In genomic region chr15:80560646-80561580, GRCm38 (mm10) we compare ENCODE assay signal across 12 mouse cellular contexts. TPM values are rescaled to one million over a fixed set of nuclear protein-coding genes. Genes with fewer than 3 reads are reported as not detected.
DNase-seq lines count a peak whose midpoint lies in the region; ATAC-seq lines count a peak whose summit lies in the region.
"Had no signal": no experiment of that assay in that cellular context is flagged by ENCODE, and none has a peak within 500 bp of the region (broad histone marks: within the 10 kb centered on the region; RNA-seq: fewer than 3 reads in every experiment).

No protein-coding gene starts in this region.

- no peaks in the 10 kb centered on the region for H3K36me3 ChIP-seq in intestine, embryonic 16.5 days (ENCODE audit: control insufficient read depth, insufficient read depth, low read length)
- H3K36me3 ChIP-seq in forebrain, embryonic 12.5 days (replicated peaks) = no peaks in the 10 kb centered on the region
- H3K36me3 ChIP-seq: liver, embryonic 15.5 days; neural tube, embryonic 12.5 days had no signal

- no peak overlapping the region for H3K4me3 ChIP-seq in intestine, embryonic 16.5 days (ENCODE audit: low read length)
- H3K4me3 ChIP-seq in forebrain, embryonic 12.5 days (replicated peaks) = no peak overlapping the region
- H3K4me3 ChIP-seq: liver, embryonic 15.5 days; neural tube, embryonic 12.5 days had no signal

- ATAC-seq in CD4-positive, CD25-positive, alpha-beta regulatory T cell, adult 4 months = peak; percentile 28
- ATAC-seq in monocyte, adult 5-6 weeks (replicated peaks; ENCODE audit: insufficient number of reproducible peaks, low FRiP score, low TSS enrichment, poor library complexity, severe bottlenecking) = peak; percentile 57
- no peak for ATAC-seq in intestine, embryonic 16.5 days
- ATAC-seq in forebrain, embryonic 12.5 days (ENCODE audit: low FRiP score) = no peak

- WGBS in intestine, embryonic 16.5 days = 58% methylated on average over 15 of the region's 15 CpGs
- 67% methylated on average over 15 of the region's 15 CpGs for WGBS in forebrain, embryonic 12.5 days

- peak; percentile 54 for DNase-seq in left cerebral cortex, postnatal 4 days
- DNase-seq in left cerebral cortex, adult 9 months (ENCODE audit: low spot score in 2 of 2) = no peak
- peak; percentile 53 to 67 for DNase-seq in cerebellum, adult 18-20 months
- no peak for DNase-seq in thymus, postnatal 0 days (ENCODE audit: low spot score)
- DNase-seq: heart, postnatal 36 days had no signal

- no peak overlapping the region for H3K9ac ChIP-seq in intestine, embryonic 16.5 days (ENCODE audit: low read depth, low read length)
- no peak overlapping the region for H3K9ac ChIP-seq in forebrain, embryonic 12.5 days
- H3K9ac ChIP-seq: liver, embryonic 15.5 days; neural tube, embryonic 12.5 days had no signal

- H3K27me3 ChIP-seq in intestine, embryonic 16.5 days (replicated peaks; ENCODE audit: control insufficient read depth, insufficient read depth, low read length) = no peaks in the 10 kb centered on the region
- no peaks in the 10 kb centered on the region for H3K27me3 ChIP-seq in forebrain, embryonic 12.5 days
- H3K27me3 ChIP-seq: neural tube, embryonic 12.5 days had no signal

- H3K27ac ChIP-seq in intestine, embryonic 16.5 days (ENCODE audit: low read length) = no peak overlapping the region
- no peak overlapping the region for H3K27ac ChIP-seq in forebrain, embryonic 12.5 days
- H3K27ac ChIP-seq: liver, embryonic 15.5 days; neural tube, embryonic 12.5 days had no signal

- H3K4me2 ChIP-seq in intestine, embryonic 16.5 days (ENCODE audit: low read depth, low read length) = no peak overlapping the region
- H3K4me2 ChIP-seq in forebrain, embryonic 12.5 days = no peak overlapping the region
- H3K4me2 ChIP-seq: liver, embryonic 15.5 days; neural tube, embryonic 12.5 days had no signal

- H3K9me3 ChIP-seq in intestine, embryonic 16.5 days (ENCODE audit: control insufficient read depth, low read length) = no peaks in the 10 kb centered on the region
- H3K9me3 ChIP-seq in forebrain, embryonic 12.5 days = no peaks in the 10 kb centered on the region
- H3K9me3 ChIP-seq: liver, embryonic 15.5 days; neural tube, embryonic 12.5 days had no signal

- intact Hi-C loops in left cerebral cortex, postnatal 4 days (cut with DNase I) = no loop called here

- H3K4me1 ChIP-seq in intestine, embryonic 16.5 days (ENCODE audit: control insufficient read depth, insufficient read depth, low read length) = peaks cover 6% of the 10 kb centered on the region; the same call in 1 of the 2 replicates
- no peaks in the 10 kb centered on the region for H3K4me1 ChIP-seq in forebrain, embryonic 12.5 days
- H3K4me1 ChIP-seq: liver, embryonic 15.5 days; neural tube, embryonic 12.5 days had no signal

RNA-seq across cellular contexts. Expression of gene Enthd1, which starts 4.0 kb away (rescaled TPM):
- under 1 TPM; 0.16 to 0.18 TPM for total RNA-seq in left cerebral cortex, postnatal 4 days (2021)
- under 1 TPM in 1 of 2 experiments, not detected in 1; 0.24 TPM for polyA plus RNA-seq in CD4-positive, CD25-positive, alpha-beta regulatory T cell, adult 4 months (2017; shearing (Covaris generic))
- total RNA-seq in monocyte, adult 5-6 weeks (2017) = not detected in 3 replicates
- polyA plus RNA-seq in intestine, embryonic 16.5 days (2015; fragmentation: Nextera tagmentation; extraction: Ambion mirVana) = not detected in 2 replicates
- 0.17 and 0.33 TPM in 2 replicates for polyA plus RNA-seq in thymus, postnatal 0 days (2015; fragmentation: Nextera tagmentation; extraction: Ambion mirVana)
- polyA plus RNA-seq in forebrain, embryonic 12.5 days (2016; fragmentation: Nextera tagmentation; extraction: Ambion mirVana) = not detected in 2 replicates
- total RNA-seq: heart, postnatal 36 days had no signal
- polyA plus RNA-seq: large intestine, adult 2 months; liver, embryonic 15.5 days; neural tube, embryonic 12.5 days had no signal

RNA-seq across cellular contexts. Expression of gene Grap2, which starts 11.5 kb away (rescaled TPM):
- under 1 TPM; 0.32 to 0.34 TPM for total RNA-seq in left cerebral cortex, postnatal 4 days (2021)
- polyA plus RNA-seq in CD4-positive, CD25-positive, alpha-beta regulatory T cell, adult 4 months (2017; shearing (Covaris generic)) = 10 to 100 TPM; 37.7 to 55.0 TPM
- 25.6 to 67.0 TPM (median 29.1 TPM) in 3 replicates for total RNA-seq in monocyte, adult 5-6 weeks (2017)
- polyA plus RNA-seq in intestine, embryonic 16.5 days (2015; fragmentation: Nextera tagmentation; extraction: Ambion mirVana) = 0.47 and 0.86 TPM in 2 replicates
- 90.8 and 112 TPM in 2 replicates for polyA plus RNA-seq in thymus, postnatal 0 days (2015; fragmentation: Nextera tagmentation; extraction: Ambion mirVana)
- polyA plus RNA-seq in forebrain, embryonic 12.5 days (2016; fragmentation: Nextera tagmentation; extraction: Ambion mirVana) = 1.8 and 2.8 TPM in 2 replicates

Comparison
In these comparisons a context has a peak if more than half of its experiments do, and no peak if none do; other contexts are left out.
1. DNase-seq: peak in left cerebral cortex, postnatal 4 days (single experiment) and cerebellum, adult 18-20 months (2 of 2); none in left cerebral cortex, adult 9 months (0 of 2) and thymus, postnatal 0 days (single experiment).
2. ATAC-seq: peak in CD4-positive, CD25-positive, alpha-beta regulatory T cell, adult 4 months (single experiment) and monocyte, adult 5-6 weeks (single experiment); none in intestine, embryonic 16.5 days (single experiment) and forebrain, embryonic 12.5 days (single experiment).
3. RNA of gene Grap2, which starts 11.5 kb away (polyA plus RNA-seq): 90.8 to 112 TPM in thymus, postnatal 0 days and 37.7 to 55.0 TPM in CD4-positive, CD25-positive, alpha-beta regulatory T cell, adult 4 months; 1.8 to 2.8 TPM in forebrain, embryonic 12.5 days and 0.47 to 0.86 TPM in intestine, embryonic 16.5 days; every median in the first group is over 10 times any median in the second.